Comparison of ENCODE assay signal across 11 mouse cellular contexts in genomic region chr5:36945102-36945701, GRCm38 (mm10). TPM values are rescaled to one million over a fixed set of nuclear protein-coding genes. Genes with fewer than 3 reads are reported as not detected.
A peak's percentile ranks its signal among the peaks of the same experiment; 100 is the strongest.
DNase-seq lines count a peak whose midpoint lies in the region; ATAC-seq lines count a peak whose summit lies in the region.
"Had no signal": no experiment of that assay in that cellular context is flagged by ENCODE, and none has a peak within 500 bp of the region (broad histone marks: within the 10 kb centered on the region; RNA-seq: fewer than 3 reads in every experiment).

No protein-coding gene starts in this region.

- DNase-seq in midbrain, embryonic 11.5 days (ENCODE audit: low spot score, missing footprints) = no peak
- no peak for DNase-seq in midbrain, embryonic 10.5 days (ENCODE audit: low spot score)
- DNase-seq in forebrain, embryonic 14.5 days (ENCODE audit: low spot score) = peak; percentile 81
- DNase-seq in left cerebral cortex, adult 9 months (ENCODE audit: low spot score in 2 of 2) = peak; percentile 75 to 79
- peak; percentile 43 to 80 for DNase-seq in right cerebral cortex, postnatal 36 days (ENCODE audit: low spot score in 2 of 2)
- no peak for DNase-seq in heart, postnatal 10 days

- H3K27ac ChIP-seq in midbrain, embryonic 11.5 days (ENCODE audit: low read depth, low read length) = no peak overlapping the region
- no peak overlapping the region for H3K27ac ChIP-seq in midbrain, embryonic 10.5 days (replicated peaks)
- peak overlapping the region; percentile 76 for H3K27ac ChIP-seq in forebrain, embryonic 14.5 days (ENCODE audit: low read depth, low read length)
- H3K27ac ChIP-seq: embryonic facial prominence, embryonic 13.5 days; heart, embryonic 13.5 days had no signal

- intact Hi-C loops in heart, postnatal 10 days (cut with DNase I) = loop anchor here (5.0 kb wide), 1 partner anchor 162 kb away; no protein-coding TSS in a partner anchor

- 50% methylated on average over 8 of the region's 8 CpGs for WGBS in midbrain, embryonic 11.5 days
- WGBS in midbrain, embryonic 10.5 days = 51% methylated on average over 8 of the region's 8 CpGs
- WGBS in forebrain, embryonic 14.5 days = 31% methylated on average over 8 of the region's 8 CpGs

- H3K9me3 ChIP-seq in midbrain, embryonic 11.5 days (ENCODE audit: control insufficient read depth, low read length) = no peaks in the 10 kb centered on the region
- H3K9me3 ChIP-seq in midbrain, embryonic 10.5 days (replicated peaks) = no peaks in the 10 kb centered on the region
- H3K9me3 ChIP-seq in forebrain, embryonic 14.5 days (replicated peaks; ENCODE audit: control insufficient read depth, low read length) = no peaks in the 10 kb centered on the region
- H3K9me3 ChIP-seq: embryonic facial prominence, embryonic 13.5 days; heart, embryonic 13.5 days had no signal

- H3K9ac ChIP-seq in midbrain, embryonic 11.5 days (ENCODE audit: low read length) = no peak overlapping the region
- peak overlapping the region; percentile 6; the same call in 1 of the 2 replicates for H3K9ac ChIP-seq in forebrain, embryonic 14.5 days (ENCODE audit: low read length)
- H3K9ac ChIP-seq: embryonic facial prominence, embryonic 13.5 days; heart, embryonic 13.5 days had no signal

- ATAC-seq in midbrain, embryonic 11.5 days (ENCODE audit: low FRiP score) = peak; percentile 14; the same call in 1 of the 2 replicates
- ATAC-seq in forebrain, embryonic 14.5 days = peak; percentile 73
- no peak for ATAC-seq in megakaryocyte-erythroid progenitor cell, adult 5-6 weeks (replicated peaks; ENCODE audit: low FRiP score, low TSS enrichment, poor library complexity, severe bottlenecking)
- ATAC-seq in inflammation-experienced regulatory T-cells, adult 6 months = no peak
- ATAC-seq: Patski had no signal

- H3K4me2 ChIP-seq in midbrain, embryonic 11.5 days = no peak overlapping the region
- H3K4me2 ChIP-seq in forebrain, embryonic 14.5 days (ENCODE audit: low read length) = no peak overlapping the region; the same call in 1 of the 2 replicates
- H3K4me2 ChIP-seq: embryonic facial prominence, embryonic 13.5 days; heart, embryonic 13.5 days had no signal

- H3K36me3 ChIP-seq in midbrain, embryonic 11.5 days (ENCODE audit: control insufficient read depth, insufficient read depth, low read length) = no peaks in the 10 kb centered on the region
- H3K36me3 ChIP-seq in midbrain, embryonic 10.5 days = no peaks in the 10 kb centered on the region
- H3K36me3 ChIP-seq in forebrain, embryonic 14.5 days (ENCODE audit: control insufficient read depth, insufficient read depth, low read length) = no peaks in the 10 kb centered on the region
- H3K36me3 ChIP-seq: embryonic facial prominence, embryonic 13.5 days; heart, embryonic 13.5 days had no signal

- H3K4me3 ChIP-seq in midbrain, embryonic 11.5 days (ENCODE audit: low read depth, low read length) = no peak overlapping the region
- no peak overlapping the region for H3K4me3 ChIP-seq in midbrain, embryonic 10.5 days
- H3K4me3 ChIP-seq in forebrain, embryonic 14.5 days (ENCODE audit: low read depth, low read length) = no peak overlapping the region
- H3K4me3 ChIP-seq: embryonic facial prominence, embryonic 13.5 days; heart, embryonic 13.5 days had no signal

- H3K27me3 ChIP-seq in midbrain, embryonic 11.5 days (ENCODE audit: control insufficient read depth, insufficient read depth, low read length) = no peaks in the 10 kb centered on the region
- peaks cover 4% of the 10 kb centered on the region; the same call in 1 of the 2 replicates for H3K27me3 ChIP-seq in midbrain, embryonic 10.5 days (ENCODE audit: low read depth, poor library complexity, severe bottlenecking)
- peaks cover 21% of the 10 kb centered on the region; the same call in 1 of the 2 replicates for H3K27me3 ChIP-seq in forebrain, embryonic 14.5 days (replicated peaks; ENCODE audit: control insufficient read depth, insufficient read depth, low read length)
- H3K27me3 ChIP-seq: embryonic facial prominence, embryonic 13.5 days had no signal

- H3K4me1 ChIP-seq in midbrain, embryonic 11.5 days (ENCODE audit: control insufficient read depth, insufficient read depth, low read length) = peaks cover 5% of the 10 kb centered on the region
- peaks cover 17% of the 10 kb centered on the region for H3K4me1 ChIP-seq in midbrain, embryonic 10.5 days
- H3K4me1 ChIP-seq in forebrain, embryonic 14.5 days (ENCODE audit: control insufficient read depth, insufficient read depth, low read length) = peaks cover 12% of the 10 kb centered on the region
- H3K4me1 ChIP-seq: embryonic facial prominence, embryonic 13.5 days; heart, embryonic 13.5 days had no signal

RNA-seq across cellular contexts. Expression of gene Wfs1, which starts 43.8 kb away (rescaled TPM):
- polyA plus RNA-seq in midbrain, embryonic 11.5 days (2014; fragmentation: Nextera tagmentation; extraction: Ambion mirVana) = 6.4 and 7.0 TPM in 2 replicates
- 8.9 and 9.9 TPM in 2 replicates for polyA plus RNA-seq in midbrain, embryonic 10.5 days (2016; fragmentation: Nextera tagmentation; extraction: Ambion mirVana)
- polyA plus RNA-seq in forebrain, embryonic 14.5 days (2014; fragmentation: Nextera tagmentation; extraction: Ambion mirVana) = 3.7 and 6.3 TPM in 2 replicates
- 0.59 TPM in 1 of 2 replicates, not detected in the other for total RNA-seq in megakaryocyte-erythroid progenitor cell, adult 5-6 weeks (2014; fragmentation: Nextera tagmentation)
- total RNA-seq in megakaryocyte-erythroid progenitor cell, adult 5-6 weeks (2017) = not detected in 2 replicates
- 10 to 100 TPM; 30.4 to 37.7 TPM for total RNA-seq in heart, postnatal 10 days (2021)
- 1 to 10 TPM in 2 of 3 experiments, under 1 TPM in 1; 0.68 to 1.5 (median 1.2) TPM for polyA plus RNA-seq in inflammation-experienced regulatory T-cells, adult 6 months (2017; shearing (Covaris generic))

Comparison
In these comparisons a context has a peak if more than half of its experiments do, and no peak if none do; other contexts are left out.
1. ATAC-seq: peak in midbrain, embryonic 11.5 days (single experiment) and forebrain, embryonic 14.5 days (single experiment); none in megakaryocyte-erythroid progenitor cell, adult 5-6 weeks (single experiment) and inflammation-experienced regulatory T-cells, adult 6 months (single experiment).
2. DNase-seq: peak in forebrain, embryonic 14.5 days (single experiment), left cerebral cortex, adult 9 months (2 of 2) and right cerebral cortex, postnatal 36 days (2 of 2); none in midbrain, embryonic 11.5 days (single experiment), midbrain, embryonic 10.5 days (single experiment) and heart, postnatal 10 days (0 of 2).